Mouse (Mus musculus): ENCODE measurements around the gene Kctd13.

- TF ChIP-seq POLR2A (IDR thresholded peaks at IDR 0.05; ENCODE audit: control insufficient read depth, extremely low read depth, insufficient read depth, low read length, poor library complexity) (no peak), CTCF (IDR thresholded peaks at IDR 0.05; ENCODE audit: borderline replicate concordance, control insufficient read depth, extremely low read depth, insufficient read depth, low read length, poor library complexity) (no peak)
These were observed 13.1 kb downstream of the Kctd13 start for GRCm38 (mm10) chr7:126941801-126942200.

All from thymus, adult 2 months (tissue).